Mouse (Mus musculus): ENCODE results near the gene Ppp1r15b.

GRCm38 (mm10) chr1:133134881-133135280, 3.9 kb downstream of the Ppp1r15b start:
- TF ChIP-seq CTCF (IDR thresholded peaks at IDR 0.05; ENCODE audit: low read depth) (no peak), EP300 (IDR thresholded peaks at IDR 0.05; ENCODE audit: low read depth) (no peak)

Measured in liver, embryonic 14.5 days (tissue).